Mouse (Mus musculus) adipocyte (in vitro differentiated cells): ENCODE results near the gene Gstp2.

Source experiments
- DNase-seq: peaks from one replicate; pipeline ENCODE4 v3.0.0-alpha.2; 2016; ENCODE audit warnings: low spot score

The Gstp2 gene

GRCm38 (mm10) chr19:4045966-4046865 lies at the start of gene Gstp2:
Gstp2 (minus strand) TSS chr19:4046023.
- peak; percentile 92 for DNase-seq

GRCm38 (mm10) chr19:4094774-4095303 lies 49.0 kb upstream of the Gstp2 start:
- peak; percentile 37 for DNase-seq

- DNase-seq = peak; percentile 35
Observed at GRCm38 (mm10) chr19:4094348-4094747, 48.5 kb upstream of the Gstp2 start.

DNA sequence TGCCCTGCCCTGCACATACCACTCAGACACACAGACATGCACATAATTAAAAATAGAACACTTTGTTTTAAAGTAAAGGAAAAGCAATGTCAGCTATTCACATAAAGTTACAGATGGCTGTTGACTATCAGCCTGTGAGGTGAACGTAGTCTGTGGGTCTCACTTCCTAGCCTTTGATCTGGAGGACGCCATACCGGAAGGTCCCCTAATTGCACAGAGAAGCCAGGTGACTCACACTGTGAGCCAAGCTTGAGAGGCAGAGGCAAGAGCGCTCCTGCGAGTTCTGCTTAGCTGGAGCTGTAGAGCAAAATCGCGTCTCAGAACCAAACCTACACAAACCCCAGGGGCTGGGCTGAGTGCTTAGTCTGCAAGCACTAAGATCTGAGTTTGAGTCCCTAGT lies 47.9 kb upstream of the Gstp2 start:
- no peak for DNase-seq

DNA sequence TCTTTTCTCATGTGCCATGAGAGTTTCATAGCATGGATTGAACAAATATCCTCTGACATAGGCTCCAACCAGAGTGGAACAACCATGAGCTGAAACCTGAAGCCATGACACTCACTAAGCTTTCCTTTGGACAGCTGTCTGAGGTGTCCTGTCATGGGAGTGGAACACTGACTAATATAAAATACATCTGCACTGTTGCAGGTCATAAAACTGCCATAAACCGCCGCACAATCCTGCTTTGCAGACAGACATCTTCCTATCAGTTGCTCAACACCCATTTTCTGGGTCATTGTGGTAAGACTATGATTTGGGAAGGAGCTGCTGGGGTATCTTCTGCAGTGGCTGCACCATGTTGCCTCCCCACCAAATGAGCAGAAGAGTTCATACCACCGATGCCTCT lies 46.9 kb upstream of the Gstp2 start:
- DNase-seq = no peak

DNA sequence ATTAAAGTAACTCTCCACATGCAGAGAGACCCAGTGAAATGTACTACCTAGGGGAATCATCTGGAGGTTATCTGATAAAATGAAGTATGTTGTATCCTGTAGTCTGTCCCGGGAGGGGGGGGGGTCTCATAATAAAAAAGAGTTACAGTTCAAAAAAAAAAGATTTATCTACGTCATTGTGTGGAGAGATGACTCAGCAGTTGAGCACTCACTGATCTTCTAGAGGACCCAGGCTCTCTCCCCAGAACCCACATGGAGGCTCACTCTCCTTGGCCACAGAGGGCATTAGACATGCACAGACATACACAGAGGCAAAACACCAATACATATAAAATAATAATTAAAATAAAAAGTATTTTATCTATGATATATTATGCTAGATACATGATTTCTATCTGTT lies 45.6 kb upstream of the Gstp2 start:
- no peak for DNase-seq

- no peak for DNase-seq
Observed at GRCm38 (mm10) chr19:4090446-4090845, 44.6 kb upstream of the Gstp2 start.

- DNase-seq = no peak
Observed at GRCm38 (mm10) chr19:4089128-4089527, 43.3 kb upstream of the Gstp2 start.

- DNase-seq = no peak
Observed at GRCm38 (mm10) chr19:4088146-4088545, 42.3 kb upstream of the Gstp2 start.

GRCm38 (mm10) chr19:4087090-4087489 lies 41.3 kb upstream of the Gstp2 start:
- DNase-seq = peak; percentile 60

DNA sequence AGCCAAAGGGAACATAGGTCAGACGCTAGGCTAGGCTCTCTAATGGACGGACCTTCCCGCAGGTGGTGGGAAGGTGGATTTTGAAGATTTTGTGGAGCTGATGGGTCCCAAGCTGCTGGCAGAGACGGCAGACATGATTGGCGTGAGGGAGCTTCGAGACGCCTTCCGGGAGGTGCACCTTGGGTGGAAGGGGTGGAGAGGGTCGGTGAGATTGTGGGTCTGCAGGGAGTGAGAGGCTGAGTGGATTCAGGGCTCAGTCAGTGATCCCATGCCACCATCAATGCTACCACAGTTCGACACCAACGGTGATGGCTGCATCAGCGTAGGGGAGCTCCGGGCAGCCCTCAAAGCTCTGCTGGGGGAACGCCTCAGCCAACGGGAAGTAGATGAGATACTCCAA lies 40.3 kb upstream of the Gstp2 start:
- no peak for DNase-seq

DNA sequence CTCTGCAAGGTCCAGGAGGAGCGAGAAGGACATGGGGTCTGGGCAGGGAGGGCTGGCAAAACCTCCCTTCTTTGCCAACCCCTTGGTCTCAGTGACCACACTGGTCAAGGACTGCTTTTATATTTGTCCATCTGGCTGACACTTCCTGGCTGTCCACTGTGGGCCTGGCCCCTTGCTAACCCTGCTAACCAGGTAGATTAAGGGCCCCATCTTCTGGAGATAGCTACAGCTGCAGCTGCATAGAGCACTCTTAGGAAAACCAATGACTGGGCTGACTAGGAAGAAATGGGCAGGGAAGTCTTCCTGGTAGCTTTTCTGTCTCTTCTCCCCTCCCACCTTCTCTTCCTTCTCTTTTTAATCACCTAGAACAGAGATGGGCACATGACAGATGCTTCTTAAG lies 39.2 kb upstream of the Gstp2 start:
- DNase-seq = peak; percentile 39

GRCm38 (mm10) chr19:4083826-4084225 lies 38.0 kb upstream of the Gstp2 start:
- DNase-seq = no peak

DNA sequence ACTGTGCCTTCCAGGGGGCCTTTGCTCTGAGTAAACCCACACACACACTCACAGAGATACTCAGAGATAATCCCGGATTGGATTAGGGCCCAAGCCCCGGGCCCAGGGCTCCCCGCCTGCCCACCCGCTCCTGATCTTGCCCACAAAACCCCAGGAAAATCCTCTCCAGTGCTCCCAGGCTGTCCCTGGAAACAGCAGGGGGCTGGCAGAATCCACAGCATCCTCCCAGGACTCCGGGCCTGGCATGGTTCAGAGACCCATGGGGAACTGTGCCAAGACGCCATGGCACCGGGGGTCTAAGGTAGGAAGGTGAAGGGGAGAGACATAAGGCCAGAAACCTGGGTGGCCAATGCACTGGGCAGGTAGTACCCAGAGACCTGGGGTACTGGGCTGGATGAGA lies 37.5 kb upstream of the Gstp2 start:
- no peak for DNase-seq

DNA sequence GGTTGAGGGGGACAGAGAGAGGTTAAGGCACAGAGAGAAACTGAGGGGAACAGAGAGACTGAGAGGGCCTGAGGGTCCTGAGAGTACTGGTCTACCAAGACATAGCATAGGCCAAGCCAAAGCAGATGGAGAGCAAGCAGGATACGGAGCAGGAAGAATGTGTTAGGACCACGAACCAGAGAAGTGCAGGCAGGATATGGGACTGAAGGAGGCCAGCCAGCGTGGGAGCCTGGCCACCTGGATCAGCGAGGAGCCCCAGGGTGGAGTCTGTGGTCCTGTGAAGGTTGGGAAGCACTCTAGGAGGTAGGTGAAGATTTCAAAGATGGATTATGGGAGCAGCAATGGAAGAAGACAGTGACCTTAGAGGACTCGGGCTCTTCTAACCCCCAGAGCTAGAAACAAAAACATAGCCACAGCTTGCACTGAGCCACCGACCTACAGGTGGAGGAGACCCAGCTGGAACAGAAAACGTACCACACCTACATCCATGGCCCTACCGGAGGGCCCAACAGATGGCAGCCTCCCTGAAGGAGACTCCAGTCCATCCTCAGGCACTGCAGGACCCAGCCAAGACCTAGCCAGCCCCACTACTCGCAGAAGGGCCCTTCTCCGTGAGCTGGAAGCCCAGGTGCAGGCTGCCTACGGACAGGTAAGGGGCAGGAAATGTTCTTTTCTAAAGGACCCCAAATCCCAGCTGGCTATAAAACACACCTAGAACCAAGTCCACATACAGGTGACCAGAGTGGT lies 36.6 kb upstream of the Gstp2 start:
- DNase-seq = no peak

- DNase-seq = no peak
Observed at GRCm38 (mm10) chr19:4081394-4081793, 35.6 kb upstream of the Gstp2 start, which contains the start of gene Cabp2. Cabp2 (plus strand) TSS chr19:4081578.

DNA sequence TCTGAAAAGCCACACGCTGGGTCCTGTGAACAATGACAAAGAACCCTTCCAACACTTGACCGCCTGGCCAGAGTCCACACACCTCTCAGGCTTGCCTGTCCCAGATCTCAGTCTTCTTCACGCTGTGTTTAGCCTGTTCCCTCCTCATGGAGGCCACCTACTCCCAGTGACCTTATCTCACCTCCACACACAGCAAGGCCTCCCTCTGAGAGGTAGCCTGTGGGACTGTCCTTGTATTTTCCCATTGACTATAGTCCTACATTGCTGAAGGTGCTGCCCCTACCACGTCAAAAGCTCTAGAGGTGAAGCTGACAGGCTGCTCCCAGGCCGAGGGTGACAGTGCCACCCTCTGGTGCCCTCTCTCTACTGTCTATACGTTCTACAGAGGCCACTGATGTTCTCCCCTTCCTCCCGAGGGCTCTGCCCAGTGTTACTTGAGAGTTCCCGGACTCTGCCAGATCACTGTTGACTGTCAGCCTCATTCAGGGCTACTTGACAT lies 34.7 kb upstream of the Gstp2 start:
- DNase-seq = no peak

DNA sequence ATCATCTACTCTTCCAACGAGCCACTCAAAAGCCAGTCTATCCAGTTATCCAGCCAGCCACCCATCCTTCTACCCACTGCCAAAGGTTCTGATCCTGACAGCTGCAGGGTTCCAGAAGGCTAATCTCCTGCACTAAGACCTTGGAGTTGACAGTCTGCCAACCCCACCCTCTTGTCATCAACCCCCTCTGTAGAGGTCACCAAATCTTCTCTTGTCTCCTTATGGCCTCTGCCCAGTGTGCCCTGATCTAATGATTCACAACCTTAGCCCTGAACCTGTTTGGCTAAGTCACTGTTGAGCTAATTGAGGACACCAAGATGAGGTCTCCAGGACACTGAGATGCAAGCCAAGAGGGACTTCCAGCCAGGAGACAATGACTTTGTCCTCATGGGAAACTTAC lies 33.8 kb upstream of the Gstp2 start:
- DNase-seq = no peak

- no peak for DNase-seq
Observed at GRCm38 (mm10) chr19:4075531-4075930, 29.7 kb upstream of the Gstp2 start.

DNA sequence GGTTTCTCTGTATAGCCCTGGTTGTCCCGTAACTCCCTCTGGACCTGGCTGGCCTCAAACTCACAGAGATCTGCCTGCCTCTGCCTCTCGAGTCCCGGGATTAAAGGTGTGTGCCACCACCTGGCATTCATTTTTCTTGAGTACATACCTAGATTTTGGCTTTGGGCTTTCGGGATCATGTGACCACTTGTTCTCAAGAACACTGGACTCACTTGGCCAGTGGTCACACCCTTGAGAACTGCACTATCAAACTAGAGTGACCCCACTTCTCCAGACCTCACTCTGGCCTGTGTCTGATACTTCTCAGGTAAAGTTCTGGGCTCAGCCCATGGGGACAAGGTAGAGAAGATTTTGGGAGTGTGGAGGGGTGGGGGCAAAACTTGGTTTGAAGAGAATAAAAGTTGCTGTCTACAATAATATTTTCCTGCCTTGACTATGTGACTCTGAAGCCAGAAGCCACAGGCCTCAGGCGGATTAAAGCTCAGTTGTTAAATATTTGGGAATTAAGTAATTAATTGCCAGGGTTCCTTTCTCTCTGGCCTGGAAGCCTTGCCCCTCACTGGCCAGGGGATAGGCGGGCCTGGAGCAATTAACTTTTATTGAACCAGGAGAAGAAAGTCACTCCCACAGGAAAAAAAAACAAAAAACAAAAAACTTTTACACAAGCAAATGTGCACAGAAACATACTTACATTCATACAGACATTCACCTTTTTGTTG lies 27.0 kb upstream of the Gstp2 start:
- DNase-seq = no peak

GRCm38 (mm10) chr19:4071406-4071805 lies 25.6 kb upstream of the Gstp2 start:
- DNase-seq = no peak

DNA sequence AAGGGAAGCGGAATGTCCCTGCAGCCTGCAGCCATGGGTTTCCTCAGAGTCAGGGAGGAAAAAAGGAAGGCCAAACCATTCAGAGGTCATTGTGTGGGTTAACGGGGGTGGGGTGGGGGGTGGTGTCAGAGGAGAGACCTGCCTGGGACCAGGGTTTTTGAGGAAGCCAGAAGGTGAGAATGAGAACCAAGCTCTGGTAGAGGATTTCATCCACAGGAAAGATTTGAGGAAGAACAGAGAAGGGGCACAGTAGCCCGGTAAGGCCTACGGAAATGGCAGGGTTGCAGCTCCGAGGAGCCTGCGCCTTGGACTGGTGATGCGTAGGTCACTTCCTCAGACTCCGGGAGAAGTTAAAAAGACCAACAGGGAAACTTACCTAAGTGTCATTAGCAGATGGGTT lies 24.9 kb upstream of the Gstp2 start:
- DNase-seq = no peak
